In genomic region chr11:56442381-56442780, GRCm38 (mm10) we compare ENCODE assay signal across 24 mouse cellular contexts.
A peak's percentile ranks its signal among the peaks of the same experiment; 100 is the strongest.
DNase-seq lines count a peak whose midpoint lies in the region; ATAC-seq and TF ChIP-seq lines count a peak whose summit lies in the region.
"Had no signal": no experiment of that assay in that cellular context is flagged by ENCODE, and none has a peak within 500 bp of the region (broad histone marks: within the 10 kb centered on the region; RNA-seq: fewer than 3 reads in every experiment).

No protein-coding gene starts in this region.

- no peaks in the 10 kb centered on the region for H3K36me3 ChIP-seq in forebrain, embryonic 14.5 days (ENCODE audit: control insufficient read depth, insufficient read depth, low read length)
- no peaks in the 10 kb centered on the region for H3K36me3 ChIP-seq in forebrain, embryonic 13.5 days (ENCODE audit: poor library complexity, severe bottlenecking)
- H3K36me3 ChIP-seq in hindbrain, postnatal 0 days (ENCODE audit: insufficient read depth, low read length), result no peaks in the 10 kb centered on the region
- no peaks in the 10 kb centered on the region for H3K36me3 ChIP-seq in hindbrain, embryonic 12.5 days
- H3K36me3 ChIP-seq in thymus, adult 2 months (ENCODE audit: control insufficient read depth, insufficient read depth, low read length), result no peaks in the 10 kb centered on the region
- H3K36me3 ChIP-seq: embryonic facial prominence, embryonic 12.5 days; embryonic facial prominence, embryonic 15.5 days; hindbrain, embryonic 13.5 days had no signal

- H3K27me3 ChIP-seq in forebrain, embryonic 14.5 days (replicated peaks; ENCODE audit: control insufficient read depth, insufficient read depth, low read length), result no peaks in the 10 kb centered on the region
- no peaks in the 10 kb centered on the region for H3K27me3 ChIP-seq in forebrain, embryonic 13.5 days
- no peaks in the 10 kb centered on the region for H3K27me3 ChIP-seq in hindbrain, postnatal 0 days (ENCODE audit: insufficient read depth, low read length)
- no peaks in the 10 kb centered on the region for H3K27me3 ChIP-seq in hindbrain, embryonic 12.5 days
- H3K27me3 ChIP-seq in thymus, adult 2 months (ENCODE audit: control insufficient read depth, insufficient read depth, low read length), result no peaks in the 10 kb centered on the region
- H3K27me3 ChIP-seq: embryonic facial prominence, embryonic 12.5 days; embryonic facial prominence, embryonic 15.5 days; hindbrain, embryonic 13.5 days; Patski had no signal

- peak; percentile 78 for DNase-seq in forebrain, embryonic 14.5 days (ENCODE audit: low spot score)
- DNase-seq in hindbrain, postnatal 0 days (ENCODE audit: low spot score), result peak; percentile 12
- DNase-seq in retina, postnatal 1 day, result peak; percentile 12
- no peak for DNase-seq in retina, embryonic 14.5 days (ENCODE audit: low spot score)
- peak; percentile 84 for DNase-seq in brain, embryonic 14.5 days (ENCODE audit: low read depth)
- no peak for DNase-seq in thymus, adult 2 months
- DNase-seq: adrenal gland, postnatal 10 days; adrenal gland, postnatal 36 days; cerebellum, adult 18-20 months; cerebellum, adult 9-10 months; cerebellum, postnatal 14 days; gastrocnemius, adult 2 months; gastrocnemius, postnatal 14 days; heart, adult 11 months had no signal

- no peaks in the 10 kb centered on the region for H3K9me3 ChIP-seq in forebrain, embryonic 14.5 days (replicated peaks; ENCODE audit: control insufficient read depth, low read length)
- H3K9me3 ChIP-seq in forebrain, embryonic 13.5 days (replicated peaks), result no peaks in the 10 kb centered on the region
- H3K9me3 ChIP-seq in hindbrain, postnatal 0 days (ENCODE audit: low read length), result no peaks in the 10 kb centered on the region
- no peaks in the 10 kb centered on the region for H3K9me3 ChIP-seq in hindbrain, embryonic 12.5 days (replicated peaks)
- H3K9me3 ChIP-seq: embryonic facial prominence, embryonic 12.5 days; embryonic facial prominence, embryonic 15.5 days; hindbrain, embryonic 13.5 days had no signal

- no peak for TF ChIP-seq POLR2A in brain, embryonic 14.5 days (IDR thresholded peaks at IDR 0.05; ENCODE audit: borderline replicate concordance, extremely low read depth, insufficient read depth, insufficient read length, poor library complexity, severe bottlenecking)
- no peak for TF ChIP-seq POLR2A in thymus, adult 2 months (IDR thresholded peaks at IDR 0.05; ENCODE audit: control insufficient read depth, extremely low read depth, insufficient read depth, low read length, poor library complexity)

- no peak for TF ChIP-seq CTCF in hindbrain, postnatal 0 days (IDR thresholded peaks at IDR 0.05; ENCODE audit: low read depth)
- no peak for TF ChIP-seq CTCF in brain, embryonic 14.5 days (IDR thresholded peaks at IDR 0.05; ENCODE audit: borderline replicate concordance, extremely low read depth, insufficient read depth, insufficient read length)
- TF ChIP-seq CTCF in thymus, adult 2 months (IDR thresholded peaks at IDR 0.05; ENCODE audit: borderline replicate concordance, control insufficient read depth, extremely low read depth, insufficient read depth, low read length, poor library complexity), result no peak

- no peak overlapping the region for H3K4me2 ChIP-seq in forebrain, embryonic 14.5 days (ENCODE audit: low read length)
- no peak overlapping the region for H3K4me2 ChIP-seq in forebrain, embryonic 13.5 days
- H3K4me2 ChIP-seq in hindbrain, postnatal 0 days (ENCODE audit: low read depth, low read length), result no peak overlapping the region
- H3K4me2 ChIP-seq in hindbrain, embryonic 12.5 days (replicated peaks), result no peak overlapping the region
- H3K4me2 ChIP-seq: embryonic facial prominence, embryonic 12.5 days; embryonic facial prominence, embryonic 15.5 days; heart, embryonic 11.5 days; hindbrain, embryonic 13.5 days had no signal

- 36% methylated on average over 3 of the region's 3 CpGs for WGBS in forebrain, embryonic 14.5 days
- 47% methylated on average over 3 of the region's 3 CpGs for WGBS in forebrain, embryonic 13.5 days
- WGBS in hindbrain, postnatal 0 days, result 56% methylated on average over 3 of the region's 3 CpGs
- 79% methylated on average over 3 of the region's 3 CpGs for WGBS in hindbrain, embryonic 12.5 days
- 85% methylated on average over 3 of the region's 3 CpGs for WGBS in thymus, adult 2 months

- H3K27ac ChIP-seq in forebrain, embryonic 14.5 days (ENCODE audit: low read depth, low read length), result no peak overlapping the region
- no peak overlapping the region for H3K27ac ChIP-seq in forebrain, embryonic 13.5 days
- H3K27ac ChIP-seq in hindbrain, postnatal 0 days, result no peak overlapping the region
- no peak overlapping the region for H3K27ac ChIP-seq in hindbrain, embryonic 12.5 days
- no peak overlapping the region for H3K27ac ChIP-seq in thymus, adult 2 months (ENCODE audit: control insufficient read depth, insufficient read depth, low read length)
- H3K27ac ChIP-seq: embryonic facial prominence, embryonic 12.5 days; embryonic facial prominence, embryonic 15.5 days; gastrocnemius, adult 2 months; hindbrain, embryonic 13.5 days had no signal

- H3K4me1 ChIP-seq in forebrain, embryonic 14.5 days (ENCODE audit: control insufficient read depth, insufficient read depth, low read length), result peaks cover 4% of the 10 kb centered on the region
- peaks cover 8% of the 10 kb centered on the region; the same call in 1 of the 2 replicates for H3K4me1 ChIP-seq in forebrain, embryonic 13.5 days
- H3K4me1 ChIP-seq in hindbrain, postnatal 0 days (ENCODE audit: insufficient read depth, low read length), result peaks cover 5% of the 10 kb centered on the region; the same call in 1 of the 2 replicates
- no peaks in the 10 kb centered on the region for H3K4me1 ChIP-seq in hindbrain, embryonic 12.5 days
- H3K4me1 ChIP-seq in thymus, adult 2 months (replicated peaks; ENCODE audit: control insufficient read depth, insufficient read depth, low read length), result no peaks in the 10 kb centered on the region
- H3K4me1 ChIP-seq: embryonic facial prominence, embryonic 12.5 days; embryonic facial prominence, embryonic 15.5 days; hindbrain, embryonic 13.5 days had no signal

- H3K9ac ChIP-seq in forebrain, embryonic 14.5 days (ENCODE audit: low read length), result no peak overlapping the region
- H3K9ac ChIP-seq in forebrain, embryonic 13.5 days, result no peak overlapping the region
- no peak overlapping the region for H3K9ac ChIP-seq in hindbrain, postnatal 0 days (replicated peaks; ENCODE audit: low read length)
- H3K9ac ChIP-seq in hindbrain, embryonic 12.5 days, result no peak overlapping the region
- H3K9ac ChIP-seq: embryonic facial prominence, embryonic 12.5 days; embryonic facial prominence, embryonic 15.5 days; hindbrain, embryonic 13.5 days had no signal

- no peak for ATAC-seq in forebrain, embryonic 14.5 days
- no peak for ATAC-seq in forebrain, embryonic 13.5 days
- ATAC-seq in hindbrain, postnatal 0 days, result no peak
- ATAC-seq in hindbrain, embryonic 12.5 days (ENCODE audit: low FRiP score), result no peak
- ATAC-seq: hindbrain, embryonic 16.5 days; inflammation-experienced regulatory T-cells, adult 6 months; intestine, embryonic 16.5 days; Patski had no signal

- H3K4me3 ChIP-seq in forebrain, embryonic 14.5 days (ENCODE audit: low read depth, low read length), result no peak overlapping the region
- H3K4me3 ChIP-seq in forebrain, embryonic 13.5 days, result no peak overlapping the region
- H3K4me3 ChIP-seq in hindbrain, postnatal 0 days (ENCODE audit: low read length), result no peak overlapping the region
- H3K4me3 ChIP-seq in hindbrain, embryonic 12.5 days, result no peak overlapping the region
- no peak overlapping the region for H3K4me3 ChIP-seq in thymus, adult 2 months (ENCODE audit: control insufficient read depth, insufficient read depth, low read length)
- H3K4me3 ChIP-seq: embryonic facial prominence, embryonic 12.5 days; embryonic facial prominence, embryonic 15.5 days; gastrocnemius, adult 2 months; hindbrain, embryonic 13.5 days had no signal

Comparison
In these comparisons a context has a peak if more than half of its experiments do, and no peak if none do; other contexts are left out.
1. DNase-seq: peak in forebrain, embryonic 14.5 days (single experiment), hindbrain, postnatal 0 days (single experiment), retina, postnatal 1 day (single experiment) and brain, embryonic 14.5 days (single experiment); none in retina, embryonic 14.5 days (single experiment) and thymus, adult 2 months (single experiment).